Mouse (Mus musculus) spleen, adult 18-20 months (tissue): Measurements from ENCODE around the gene Mpdu1.
A peak's percentile ranks its signal among the peaks of the same experiment; 100 is the strongest.
"Not testable (repeated sequence)": the region's sequence is repeated elsewhere in the genome, so short reads cannot be mapped to it uniquely, and the experiment has no call there.

ENCODE experiments used
- DNase-seq, 2 experiments: peaks; one replicate each; pipeline ENCODE4 v3.0.0; 2022; ENCODE audit warnings: mixed read lengths in 2 of 2

Gene Mpdu1

DNA sequence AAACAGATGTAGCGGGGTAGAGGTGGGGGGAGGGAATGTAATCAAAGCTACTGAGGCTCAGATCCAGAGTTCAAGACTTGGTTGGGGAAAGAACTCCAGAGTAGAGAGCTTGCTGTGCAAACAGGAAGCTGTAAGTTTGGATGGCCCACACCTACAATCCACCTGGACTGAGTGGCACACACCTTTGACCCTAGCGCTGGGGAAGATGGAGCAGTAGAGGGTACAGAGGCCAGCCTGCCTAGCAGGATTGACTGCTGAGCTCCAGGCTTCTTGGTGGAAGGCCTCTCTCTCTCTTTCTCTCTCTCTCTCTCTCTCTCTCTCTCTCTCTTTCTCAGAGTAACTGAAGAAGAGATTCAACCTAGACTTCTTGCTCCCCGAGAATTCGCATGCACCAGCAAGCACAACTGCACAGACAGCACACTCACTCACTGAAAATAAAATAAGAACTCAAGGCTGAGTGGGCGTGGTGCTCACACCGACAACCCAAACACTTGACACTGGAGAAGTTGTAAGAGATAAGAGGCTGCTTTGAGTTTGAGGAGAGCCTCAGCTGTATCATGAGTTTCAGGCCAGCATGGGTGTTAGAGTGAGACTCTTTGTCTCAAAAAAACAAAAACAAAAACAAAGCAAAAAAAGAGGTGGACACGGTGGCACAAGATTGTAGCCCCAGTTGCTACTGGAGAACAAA lies 41.9 kb downstream of the Mpdu1 start:
- no peak for DNase-seq

DNA sequence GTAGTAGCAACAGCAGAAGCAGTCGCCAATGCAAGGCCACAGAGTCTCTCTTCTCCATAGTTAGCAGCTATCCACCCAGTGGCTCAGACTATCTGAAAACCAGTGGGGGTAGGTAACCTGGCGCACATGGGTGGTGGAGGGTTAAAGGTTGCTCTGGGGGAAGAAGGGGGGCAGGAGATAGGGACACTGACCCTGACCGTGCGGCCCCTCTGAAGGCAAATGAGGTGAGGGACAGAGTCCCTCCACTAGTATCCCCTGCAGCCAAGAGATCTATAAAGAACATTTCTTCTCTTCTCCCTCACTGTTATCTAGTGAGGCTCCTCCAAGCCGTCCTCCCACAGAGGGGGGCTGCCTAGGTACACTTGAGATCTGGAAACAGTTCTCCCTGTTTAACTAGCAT lies 44.6 kb downstream of the Mpdu1 start, which contains the start of gene Shbg:
Gene Shbg (minus strand): TSS at position 101 of the 400 bp plus-strand sequence.
- no peak for DNase-seq

DNA sequence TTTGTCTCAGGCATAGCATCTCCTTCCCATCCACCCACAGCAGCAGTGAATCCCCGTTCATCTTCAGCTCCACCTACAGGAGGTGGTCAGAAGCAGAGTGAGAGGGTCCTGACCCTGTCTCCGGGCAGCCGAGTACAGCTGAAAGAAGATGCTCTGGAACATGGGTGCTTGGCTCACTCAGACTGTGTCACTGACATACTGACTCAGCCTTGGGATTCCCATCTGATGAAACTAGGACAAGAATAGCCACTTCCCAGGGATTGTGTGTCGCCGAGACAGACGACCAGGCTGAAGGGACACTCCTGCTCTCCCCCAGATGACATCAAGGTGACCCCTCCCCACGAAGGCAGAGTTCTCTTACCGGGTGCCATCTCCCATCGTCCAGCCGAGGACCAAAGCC lies 45.7 kb downstream of the Mpdu1 start:
- no peak for DNase-seq

DNA sequence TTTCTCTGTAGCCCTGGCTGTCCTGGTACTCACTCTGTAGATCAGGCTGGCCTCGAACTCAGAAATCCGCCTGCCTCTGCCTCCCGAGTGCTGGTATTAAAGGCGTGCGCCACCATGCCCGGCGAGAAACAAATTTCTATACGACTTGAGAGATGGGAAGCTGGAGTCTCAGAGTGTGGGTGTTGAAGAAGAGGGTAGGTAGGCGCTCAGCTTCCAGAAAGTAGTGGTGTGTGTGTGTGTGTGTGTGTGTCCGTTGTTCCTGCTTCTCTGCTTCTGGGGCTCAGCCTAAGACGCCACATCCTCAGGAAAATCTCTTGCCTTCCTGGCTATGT lies 48.2 kb downstream of the Mpdu1 start:
- DNase-seq: not testable (repeated sequence)

DNA sequence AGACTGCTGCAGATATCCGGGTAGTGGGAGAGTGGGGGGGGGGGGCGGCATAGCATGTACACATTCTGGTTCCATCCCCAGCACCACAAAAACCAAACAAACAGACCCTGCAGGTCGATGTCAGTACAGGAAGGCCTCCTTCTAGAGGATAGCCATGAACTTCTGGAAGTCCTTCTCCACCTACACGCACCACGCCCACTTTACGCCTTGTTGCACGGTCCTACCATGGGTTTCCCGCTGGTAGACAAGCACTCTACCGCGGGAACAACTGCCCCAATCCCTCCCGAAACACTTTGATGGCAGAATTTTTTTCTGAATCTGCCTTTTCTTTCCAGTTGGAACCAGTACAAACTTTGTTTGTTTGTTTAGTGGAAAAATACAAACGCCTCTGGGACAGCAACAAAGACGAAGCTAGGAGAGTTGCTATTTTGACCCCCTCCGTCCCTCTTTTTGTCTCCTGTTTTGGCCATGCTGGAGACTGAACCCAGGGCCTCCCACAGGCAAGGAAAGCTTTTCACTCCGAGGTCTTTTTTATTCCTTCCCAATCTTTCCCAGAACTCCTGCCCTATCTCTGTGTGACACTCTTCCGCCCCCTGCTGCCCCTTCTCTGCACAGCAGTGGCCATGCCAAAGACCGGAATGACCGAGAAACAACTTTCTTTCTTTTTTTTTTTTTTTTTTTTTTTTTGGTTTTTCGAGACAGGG lies 48.7 kb downstream of the Mpdu1 start:
- DNase-seq: peak; percentile 57 to 74

DNA sequence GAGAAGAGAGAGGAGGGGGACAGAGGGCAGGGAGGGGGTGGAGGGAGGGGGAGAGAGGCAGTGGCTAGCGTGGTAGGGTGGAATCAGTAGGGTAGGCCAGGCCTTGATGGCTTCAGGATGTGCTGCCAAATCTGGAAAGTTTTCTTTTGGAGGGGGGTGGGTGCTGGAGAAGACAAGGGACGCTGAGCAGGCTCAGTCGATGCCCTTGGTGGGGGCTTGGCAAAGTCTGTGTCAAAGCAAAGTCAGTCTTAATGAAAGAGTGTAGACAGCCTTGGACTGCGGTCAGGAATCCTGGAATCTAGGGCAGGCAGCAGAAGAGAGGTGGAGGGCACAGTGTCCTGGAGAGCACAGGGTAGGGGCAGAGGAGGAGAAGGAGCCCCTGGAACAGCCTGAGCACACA lies 51.5 kb downstream of the Mpdu1 start:
- no peak for DNase-seq

DNA sequence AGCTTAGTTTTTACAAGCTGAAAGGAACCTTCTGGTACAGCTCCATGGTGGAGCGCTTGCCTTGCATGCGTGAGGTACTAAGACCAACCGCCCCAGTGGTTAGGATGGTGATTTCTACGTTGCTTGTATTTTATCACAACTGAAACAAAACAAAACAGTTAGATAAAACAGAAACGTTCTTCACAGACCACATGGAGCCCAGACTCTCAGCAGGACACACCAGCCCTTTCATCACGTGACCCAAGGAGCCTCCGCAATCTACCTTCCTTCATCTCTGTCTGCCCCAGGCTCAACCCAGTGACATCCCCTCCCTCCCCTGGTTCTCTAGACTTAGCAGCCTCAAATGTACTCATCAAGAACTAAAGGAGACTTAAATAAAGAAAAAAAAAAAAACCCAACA lies 53.0 kb downstream of the Mpdu1 start:
- no peak for DNase-seq

DNA sequence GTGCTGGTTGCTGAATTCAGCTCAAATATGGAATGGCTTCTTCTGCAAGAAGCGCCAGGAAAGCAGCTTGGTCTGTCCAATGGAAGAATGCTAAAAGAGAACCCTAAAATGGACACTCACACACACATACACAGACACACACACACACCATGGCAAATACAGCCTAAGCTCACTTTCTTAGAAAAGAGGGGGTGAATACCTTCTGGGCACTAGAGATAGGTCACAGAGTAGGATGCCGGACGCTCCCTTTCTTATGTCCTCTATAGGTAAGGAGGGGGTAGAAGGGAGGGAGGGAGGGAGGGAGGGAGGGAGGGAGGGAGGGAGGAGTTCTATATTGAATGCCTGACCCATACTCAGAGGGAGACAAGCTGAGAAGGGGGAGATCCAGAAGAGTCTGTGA lies 53.9 kb downstream of the Mpdu1 start:
- no peak for DNase-seq

DNA sequence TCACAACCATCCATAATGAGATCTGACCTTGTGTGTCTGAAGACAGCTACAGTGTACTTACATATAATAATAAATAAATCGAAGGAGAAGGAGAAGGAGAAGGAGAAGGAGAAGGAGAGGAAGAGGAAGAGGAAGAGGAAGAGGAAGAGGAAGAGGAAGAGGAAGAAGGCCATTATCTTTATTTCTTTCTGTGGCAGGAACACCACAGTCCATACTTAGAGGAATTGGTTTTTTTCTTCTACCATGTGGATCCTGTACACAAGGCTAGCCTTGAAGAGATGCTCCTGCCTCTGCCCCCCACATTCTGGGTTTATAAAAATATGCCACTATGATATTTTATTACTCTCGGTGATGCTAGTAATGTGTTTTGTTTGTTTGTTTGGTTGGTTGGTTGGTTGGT lies 55.6 kb downstream of the Mpdu1 start:
- no peak for DNase-seq
